Mouse (Mus musculus) ZHBTc4 (cell line): ENCODE measurements around the gene Ercc1.

Source experiments
- DNase-seq: peaks from one replicate; pipeline ENCODE4 v3.0.0-alpha.2; 2011; ENCODE audit warnings: low read depth, low spot score

Ercc1 gene

GRCm38 (mm10) chr7:19309278-19309883 is 35.2 kb upstream of the Ercc1 start:
- no peak for DNase-seq

- DNase-seq = peak; percentile 97
Measured at GRCm38 (mm10) chr7:19309884-19310641, 34.5 kb upstream of the Ercc1 start, which contains the start of gene Fosb. Gene Fosb, minus strand, starts transcription at chr7:19310051.

DNA sequence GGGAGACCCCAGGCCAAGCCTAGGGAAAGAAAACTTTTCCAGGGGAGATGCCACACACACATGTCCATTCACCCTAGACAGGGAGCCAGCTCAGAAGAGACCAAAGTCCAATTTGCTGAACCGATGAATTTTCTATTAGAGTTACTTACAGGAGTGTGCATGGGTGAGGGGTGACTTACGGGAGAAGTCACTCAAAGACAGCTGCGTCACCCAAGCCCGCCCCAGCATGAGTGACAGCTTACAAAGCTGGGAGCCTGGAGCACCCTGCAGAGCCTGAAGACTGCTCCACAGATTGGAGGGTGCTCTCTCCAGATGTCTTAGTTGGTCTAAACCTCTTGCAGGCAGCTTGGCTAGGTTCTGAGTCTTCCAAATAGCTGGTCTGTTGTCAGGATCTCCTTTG is 32.6 kb upstream of the Ercc1 start:
- no peak for DNase-seq

- DNase-seq = no peak
Measured at GRCm38 (mm10) chr7:19314033-19314432, 30.5 kb upstream of the Ercc1 start.

- no peak for DNase-seq
Measured at GRCm38 (mm10) chr7:19316451-19317161, 28.0 kb upstream of the Ercc1 start.

DNA sequence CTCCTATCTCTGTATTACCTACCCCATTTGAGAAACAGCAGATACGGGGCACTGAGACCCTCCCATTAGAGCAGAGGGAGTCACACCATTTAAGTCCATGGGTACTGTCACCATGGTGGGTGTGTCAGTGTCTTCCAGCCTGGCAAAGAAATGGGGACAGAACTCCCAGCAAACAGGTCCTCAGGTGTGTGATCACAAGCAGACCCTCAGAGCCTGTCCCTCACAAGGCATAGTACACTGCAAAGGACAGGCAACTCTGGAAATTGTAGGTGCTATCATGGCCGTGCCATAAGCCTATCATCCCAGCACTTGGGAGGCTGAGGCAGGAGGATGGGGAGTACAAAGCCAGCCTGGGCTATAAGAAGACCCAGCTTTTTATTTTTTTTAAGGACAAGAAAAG is 26.4 kb upstream of the Ercc1 start:
- DNase-seq = no peak

GRCm38 (mm10) chr7:19318676-19319075 is 25.9 kb upstream of the Ercc1 start:
- no peak for DNase-seq

DNA sequence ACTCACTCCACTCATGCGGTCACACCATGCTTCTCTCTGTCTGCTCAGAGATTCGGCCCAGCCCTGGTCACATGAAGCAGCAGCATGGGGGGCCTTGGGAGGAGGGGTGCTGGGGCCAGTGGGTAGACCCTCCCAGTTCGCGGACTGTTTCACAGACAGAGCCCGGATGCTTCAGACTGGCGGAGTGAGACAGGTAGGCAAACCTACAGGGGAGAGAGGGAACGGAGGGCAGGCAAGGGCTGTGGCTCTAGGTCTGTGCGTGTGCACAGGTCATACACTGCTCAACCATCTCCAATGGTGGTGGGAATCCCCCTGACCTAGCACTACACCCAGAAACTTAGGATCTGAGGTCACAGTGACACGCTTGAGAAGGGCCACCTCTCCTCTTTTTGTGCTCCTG is 25.1 kb upstream of the Ercc1 start:
- no peak for DNase-seq

- DNase-seq = peak; percentile 99
Measured at GRCm38 (mm10) chr7:19319906-19320305, 24.7 kb upstream of the Ercc1 start.

- no peak for DNase-seq
Measured at GRCm38 (mm10) chr7:19320637-19321036, 23.9 kb upstream of the Ercc1 start.

GRCm38 (mm10) chr7:19321464-19321863 is 23.1 kb upstream of the Ercc1 start:
- DNase-seq = no peak

GRCm38 (mm10) chr7:19322489-19322888 is 22.1 kb upstream of the Ercc1 start:
- DNase-seq = no peak

DNA sequence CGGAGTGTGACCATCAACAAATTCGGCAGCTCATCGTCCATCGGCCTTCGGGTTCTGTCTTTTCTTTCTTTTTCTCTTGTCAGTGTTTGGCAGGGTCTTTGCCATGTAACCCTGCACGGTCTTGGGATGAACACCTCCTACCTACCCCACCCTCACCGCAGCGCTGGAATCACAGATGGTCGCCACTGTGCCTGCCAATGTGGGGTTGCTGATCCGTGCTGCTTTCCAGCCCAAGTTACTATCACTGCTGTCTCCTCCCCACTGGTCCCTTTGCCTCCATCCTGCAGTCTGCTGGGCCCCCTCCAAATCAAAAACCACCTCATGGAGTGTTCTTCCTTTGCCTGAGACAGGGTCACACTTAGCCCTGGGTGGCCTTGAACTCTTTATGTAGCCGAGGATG is 20.4 kb upstream of the Ercc1 start:
- no peak for DNase-seq

- DNase-seq = no peak
Measured at GRCm38 (mm10) chr7:19325262-19326199, 19.0 kb upstream of the Ercc1 start.

DNA sequence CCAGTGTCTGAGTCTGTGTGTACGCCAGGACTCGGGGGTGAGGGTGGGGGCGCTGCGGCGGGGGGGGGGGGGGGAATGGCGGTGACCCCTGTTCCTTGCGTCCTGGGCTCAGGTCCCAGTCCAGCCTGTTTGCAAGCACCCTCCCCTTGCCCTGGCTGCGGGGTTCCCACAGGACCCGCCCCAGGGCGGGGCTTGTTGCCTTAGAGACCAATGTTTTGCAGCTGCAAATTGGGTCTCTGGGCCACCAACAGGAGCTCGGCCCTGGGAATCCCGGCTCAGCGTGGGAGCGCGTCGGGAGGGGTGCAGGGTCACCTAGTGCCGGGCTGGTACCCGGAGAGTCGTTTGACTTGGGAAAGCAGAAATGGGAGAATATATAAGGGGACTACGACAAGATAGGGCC is 18.2 kb upstream of the Ercc1 start:
- peak; percentile 93 for DNase-seq

- peak; percentile 88 for DNase-seq
Measured at GRCm38 (mm10) chr7:19327128-19327527, 17.4 kb upstream of the Ercc1 start.

GRCm38 (mm10) chr7:19327782-19328181 is 16.8 kb upstream of the Ercc1 start:
- no peak for DNase-seq

- DNase-seq = peak; percentile 70
Measured at GRCm38 (mm10) chr7:19328425-19328824, 16.2 kb upstream of the Ercc1 start.

- DNase-seq = no peak
Measured at GRCm38 (mm10) chr7:19331910-19332309, 12.7 kb upstream of the Ercc1 start.

- DNase-seq = no peak
Measured at GRCm38 (mm10) chr7:19332709-19333352, 11.7 kb upstream of the Ercc1 start.

DNA sequence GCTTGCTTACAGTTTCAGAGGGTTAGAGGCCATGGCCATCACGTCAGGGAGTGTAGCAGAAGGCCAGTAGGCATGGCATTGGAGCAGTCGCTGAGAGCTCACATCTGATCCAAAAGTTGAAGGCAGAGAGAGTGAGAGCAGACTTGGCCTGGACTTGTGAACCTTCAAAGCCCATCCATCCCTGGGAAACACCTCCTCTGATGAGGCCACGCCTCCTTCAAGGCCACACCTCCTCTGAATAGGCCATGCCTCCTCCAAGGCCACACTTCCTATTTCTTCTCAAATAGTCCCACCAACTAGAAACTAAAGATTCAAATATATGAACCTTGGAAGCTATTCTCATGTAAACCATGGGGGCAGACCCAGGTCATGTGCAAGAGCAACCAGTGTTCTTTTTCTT is 9.0 kb upstream of the Ercc1 start:
- peak; percentile 82 for DNase-seq
